In genomic region chr7:18967603-18968002, GRCm38 (mm10) we compare ENCODE assay signal across 17 mouse cellular contexts. TPM values are rescaled to one million over a fixed set of nuclear protein-coding genes. Genes with fewer than 3 reads are reported as not detected.
DNase-seq lines count a peak whose midpoint lies in the region; ATAC-seq and TF ChIP-seq lines count a peak whose summit lies in the region.
"Had no signal": no experiment of that assay in that cellular context is flagged by ENCODE, and none has a peak within 500 bp of the region (broad histone marks: within the 10 kb centered on the region; RNA-seq: fewer than 3 reads in every experiment).

No protein-coding gene starts in this region.

- peaks cover 29% of the 10 kb centered on the region for H3K27me3 ChIP-seq in intestine, embryonic 15.5 days (replicated peaks)
- peaks cover 26% of the 10 kb centered on the region for H3K27me3 ChIP-seq in intestine, postnatal 0 days (replicated peaks; ENCODE audit: control insufficient read depth, insufficient read depth, low read length)
- no peaks in the 10 kb centered on the region for H3K27me3 ChIP-seq in forebrain, embryonic 16.5 days (replicated peaks; ENCODE audit: control insufficient read depth, insufficient read depth, low read length)
- no peaks in the 10 kb centered on the region for H3K27me3 ChIP-seq in midbrain, embryonic 15.5 days (replicated peaks)

- ATAC-seq in intestine, embryonic 15.5 days: peak; percentile 44; the same call in 1 of the 2 replicates
- ATAC-seq in intestine, postnatal 0 days: no peak
- peak; percentile 45 for ATAC-seq in forebrain, embryonic 16.5 days
- ATAC-seq in midbrain, embryonic 15.5 days (replicated peaks): peak; percentile 51

- DNase-seq in NIH3T3 (ENCODE audit: low read depth): peak; percentile 56
- no peak for DNase-seq in ovary, adult 18-20 months (ENCODE audit: low spot score)
- DNase-seq in cerebellum, adult 11-12 months: no peak
- DNase-seq in heart, postnatal 14 days: no peak
- DNase-seq: cerebellum, adult 9-11 months; heart, postnatal 4 days; kidney, postnatal 4 days; thymus, adult 2 months had no signal

- no peak overlapping the region for H3K4me3 ChIP-seq in intestine, embryonic 15.5 days (replicated peaks)
- H3K4me3 ChIP-seq in intestine, postnatal 0 days (ENCODE audit: low read depth, low read length): no peak overlapping the region
- no peak overlapping the region for H3K4me3 ChIP-seq in forebrain, embryonic 16.5 days (replicated peaks; ENCODE audit: low read length)
- H3K4me3 ChIP-seq in midbrain, embryonic 15.5 days: no peak overlapping the region
- H3K4me3 ChIP-seq: erythroblast, embryonic 14.5 days had no signal

- intact Hi-C loops in heart, postnatal 14 days (cut with DNase I): loop anchor here (2.0 to 10.0 kb wide), 2 partner anchors 45 to 63 kb away; no protein-coding TSS in a partner anchor

- H3K27ac ChIP-seq in intestine, embryonic 15.5 days: no peak overlapping the region
- no peak overlapping the region for H3K27ac ChIP-seq in intestine, postnatal 0 days (ENCODE audit: low read depth, low read length)
- H3K27ac ChIP-seq in forebrain, embryonic 16.5 days (ENCODE audit: low read length): no peak overlapping the region
- H3K27ac ChIP-seq in midbrain, embryonic 15.5 days: no peak overlapping the region

- no peak overlapping the region for H3K4me2 ChIP-seq in intestine, embryonic 15.5 days (replicated peaks)
- H3K4me2 ChIP-seq in intestine, postnatal 0 days (replicated peaks; ENCODE audit: low read depth): no peak overlapping the region
- no peak overlapping the region for H3K4me2 ChIP-seq in forebrain, embryonic 16.5 days (ENCODE audit: low read length)
- H3K4me2 ChIP-seq in midbrain, embryonic 15.5 days: no peak overlapping the region
- H3K4me2 ChIP-seq: liver, embryonic 11.5 days had no signal

- 7% methylated on average over 8 of the region's 8 CpGs for WGBS in intestine, embryonic 15.5 days
- 11% methylated on average over 8 of the region's 8 CpGs for WGBS in intestine, postnatal 0 days
- 12% methylated on average over 8 of the region's 8 CpGs for WGBS in forebrain, embryonic 16.5 days
- WGBS in midbrain, embryonic 15.5 days: 11% methylated on average over 8 of the region's 8 CpGs

- H3K9ac ChIP-seq in intestine, embryonic 15.5 days: no peak overlapping the region
- no peak overlapping the region for H3K9ac ChIP-seq in intestine, postnatal 0 days (ENCODE audit: low read depth, low read length)
- no peak overlapping the region for H3K9ac ChIP-seq in forebrain, embryonic 16.5 days (replicated peaks; ENCODE audit: low read depth, low read length)
- no peak overlapping the region for H3K9ac ChIP-seq in midbrain, embryonic 15.5 days

- H3K36me3 ChIP-seq in intestine, embryonic 15.5 days: no peaks in the 10 kb centered on the region
- H3K36me3 ChIP-seq in intestine, postnatal 0 days (ENCODE audit: control insufficient read depth, insufficient read depth): no peaks in the 10 kb centered on the region
- H3K36me3 ChIP-seq in forebrain, embryonic 16.5 days (ENCODE audit: control insufficient read depth, insufficient read depth): no peaks in the 10 kb centered on the region
- no peaks in the 10 kb centered on the region for H3K36me3 ChIP-seq in midbrain, embryonic 15.5 days (replicated peaks)

- TF ChIP-seq CTCF in intestine, postnatal 0 days (IDR thresholded peaks at IDR 0.05; ENCODE audit: low read depth): no peak

- no peaks in the 10 kb centered on the region for H3K9me3 ChIP-seq in intestine, embryonic 15.5 days
- H3K9me3 ChIP-seq in intestine, postnatal 0 days (ENCODE audit: control insufficient read depth): no peaks in the 10 kb centered on the region
- H3K9me3 ChIP-seq in forebrain, embryonic 16.5 days (ENCODE audit: control insufficient read depth, low read length): no peaks in the 10 kb centered on the region
- H3K9me3 ChIP-seq in midbrain, embryonic 15.5 days: no peaks in the 10 kb centered on the region

- H3K4me1 ChIP-seq in intestine, embryonic 15.5 days (replicated peaks): peaks cover 8% of the 10 kb centered on the region; the same call in 1 of the 2 replicates
- H3K4me1 ChIP-seq in intestine, postnatal 0 days (replicated peaks; ENCODE audit: control insufficient read depth, insufficient read depth, low read length): no peaks in the 10 kb centered on the region
- H3K4me1 ChIP-seq in forebrain, embryonic 16.5 days (replicated peaks; ENCODE audit: control insufficient read depth, insufficient read depth, low read length): peaks cover 9% of the 10 kb centered on the region
- H3K4me1 ChIP-seq in midbrain, embryonic 15.5 days: peaks cover 16% of the 10 kb centered on the region

RNA-seq across cellular contexts. Expression of gene Nanos2, which starts 19.6 kb away (rescaled TPM):
- polyA plus RNA-seq in intestine, embryonic 15.5 days (2015; fragmentation: Nextera tagmentation; extraction: Ambion mirVana): not detected in 2 replicates
- not detected in 2 replicates for polyA plus RNA-seq in intestine, postnatal 0 days (2015; fragmentation: Nextera tagmentation; extraction: Ambion mirVana)
- 0.46 and 0.91 TPM in 2 replicates for polyA plus RNA-seq in forebrain, embryonic 16.5 days (2015; fragmentation: Nextera tagmentation; extraction: Ambion mirVana)
- polyA plus RNA-seq in midbrain, embryonic 15.5 days (2015; fragmentation: Nextera tagmentation; extraction: Ambion mirVana): 0.80 and 1.0 TPM in 2 replicates
- total RNA-seq in heart, postnatal 14 days (2021): not detected
- total RNA-seq: granulocyte monocyte progenitor cell, adult 5-6 weeks; megakaryocyte-erythroid progenitor cell, adult 5-6 weeks had no signal
- polyA plus RNA-seq: erythroblast, embryonic 14.5 days; liver, embryonic 11.5 days; spleen, adult 2 months had no signal

RNA-seq across cellular contexts. Expression of gene Mypop, which starts 23.4 kb away (rescaled TPM):
- 2.5 and 2.9 TPM in 2 replicates for polyA plus RNA-seq in intestine, embryonic 15.5 days (2015; fragmentation: Nextera tagmentation; extraction: Ambion mirVana)
- 1.1 and 1.2 TPM in 2 replicates for polyA plus RNA-seq in intestine, postnatal 0 days (2015; fragmentation: Nextera tagmentation; extraction: Ambion mirVana)
- polyA plus RNA-seq in forebrain, embryonic 16.5 days (2015; fragmentation: Nextera tagmentation; extraction: Ambion mirVana): 3.1 and 3.6 TPM in 2 replicates
- polyA plus RNA-seq in midbrain, embryonic 15.5 days (2015; fragmentation: Nextera tagmentation; extraction: Ambion mirVana): 5.8 and 6.2 TPM in 2 replicates
- total RNA-seq in heart, postnatal 14 days (2021): 1 to 10 TPM; 2.5 to 2.8 TPM

RNA-seq across cellular contexts. Expression of gene Irf2bp1, which starts 36.2 kb away (rescaled TPM):
- 24.5 and 24.6 TPM in 2 replicates for polyA plus RNA-seq in intestine, embryonic 15.5 days (2015; fragmentation: Nextera tagmentation; extraction: Ambion mirVana)
- polyA plus RNA-seq in intestine, postnatal 0 days (2015; fragmentation: Nextera tagmentation; extraction: Ambion mirVana): 11.4 and 11.9 TPM in 2 replicates
- polyA plus RNA-seq in forebrain, embryonic 16.5 days (2015; fragmentation: Nextera tagmentation; extraction: Ambion mirVana): 28.0 and 30.4 TPM in 2 replicates
- polyA plus RNA-seq in midbrain, embryonic 15.5 days (2015; fragmentation: Nextera tagmentation; extraction: Ambion mirVana): 33.4 and 40.2 TPM in 2 replicates
- 10 to 100 TPM; 24.2 to 24.4 TPM for total RNA-seq in heart, postnatal 14 days (2021)

RNA-seq across cellular contexts. Expression of gene Nova2, which starts 41.9 kb away (rescaled TPM):
- polyA plus RNA-seq in intestine, embryonic 15.5 days (2015; fragmentation: Nextera tagmentation; extraction: Ambion mirVana): 0.49 and 0.57 TPM in 2 replicates
- polyA plus RNA-seq in intestine, postnatal 0 days (2015; fragmentation: Nextera tagmentation; extraction: Ambion mirVana): 0.18 and 0.24 TPM in 2 replicates
- polyA plus RNA-seq in forebrain, embryonic 16.5 days (2015; fragmentation: Nextera tagmentation; extraction: Ambion mirVana): 15.8 and 17.3 TPM in 2 replicates
- 15.2 and 15.9 TPM in 2 replicates for polyA plus RNA-seq in midbrain, embryonic 15.5 days (2015; fragmentation: Nextera tagmentation; extraction: Ambion mirVana)
- total RNA-seq in heart, postnatal 14 days (2021): 10 to 100 TPM in 1 of 2 experiments, 1 to 10 TPM in 1; 9.6 to 10.1 TPM
- total RNA-seq: granulocyte monocyte progenitor cell, adult 5-6 weeks; megakaryocyte-erythroid progenitor cell, adult 5-6 weeks had no signal
- polyA plus RNA-seq: erythroblast, embryonic 14.5 days had no signal

RNA-seq across cellular contexts. Expression of gene Foxa3, which starts 55.7 kb away (rescaled TPM):
- polyA plus RNA-seq in intestine, embryonic 15.5 days (2015; fragmentation: Nextera tagmentation; extraction: Ambion mirVana): 26.6 and 28.3 TPM in 2 replicates
- 11.8 and 12.4 TPM in 2 replicates for polyA plus RNA-seq in intestine, postnatal 0 days (2015; fragmentation: Nextera tagmentation; extraction: Ambion mirVana)
- not detected in 2 replicates for polyA plus RNA-seq in forebrain, embryonic 16.5 days (2015; fragmentation: Nextera tagmentation; extraction: Ambion mirVana)
- not detected in 2 replicates for polyA plus RNA-seq in midbrain, embryonic 15.5 days (2015; fragmentation: Nextera tagmentation; extraction: Ambion mirVana)
- not detected for total RNA-seq in heart, postnatal 14 days (2021)
- total RNA-seq: granulocyte monocyte progenitor cell, adult 5-6 weeks; heart, postnatal 4 days; megakaryocyte-erythroid progenitor cell, adult 5-6 weeks had no signal
